Mouse (Mus musculus): ENCODE data around the gene Rab11b. TPM values are rescaled to one million over a fixed set of nuclear protein-coding genes. Genes with fewer than 3 reads are reported as not detected.

Gene Rab11b
- total RNA-seq, 2 experiments from 2014 or later: 138 to 142 TPM

- DNase-seq (ENCODE audit: low spot score): no peak
These were observed 41.2 kb downstream of the Rab11b start for GRCm38 (mm10) chr17:33718944-33719725.

DNA sequence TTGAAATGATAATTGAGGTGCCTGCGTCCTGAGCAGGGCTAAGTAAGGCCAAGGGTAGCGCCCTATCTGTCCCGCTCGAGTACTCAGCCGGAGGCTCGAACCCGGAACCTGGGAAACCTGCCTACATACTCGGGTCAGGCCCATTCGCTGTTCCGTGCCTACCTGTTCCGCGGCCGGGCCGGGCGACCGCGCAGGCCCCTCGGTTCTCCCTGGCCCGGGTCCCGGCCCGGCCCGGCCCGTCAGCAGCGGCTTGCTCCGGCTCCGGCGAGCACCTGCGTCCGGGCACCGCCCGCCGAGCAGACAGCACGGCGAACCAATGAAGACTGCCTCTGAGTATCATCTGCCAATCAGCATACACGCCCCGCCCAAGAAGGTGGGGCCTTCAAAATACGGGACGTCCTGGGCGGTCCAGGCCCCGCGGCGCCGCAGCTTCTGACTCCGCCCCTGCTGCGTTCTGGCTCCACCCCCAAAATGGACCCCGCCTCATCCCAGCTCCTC, 41.9 kb downstream of the Rab11b start, which contains the start of gene March2:
Gene March2 (minus strand): TSS at position 287 of the 498 bp plus-strand sequence.
- DNase-seq (ENCODE audit: low spot score): peak; percentile 99

DNA sequence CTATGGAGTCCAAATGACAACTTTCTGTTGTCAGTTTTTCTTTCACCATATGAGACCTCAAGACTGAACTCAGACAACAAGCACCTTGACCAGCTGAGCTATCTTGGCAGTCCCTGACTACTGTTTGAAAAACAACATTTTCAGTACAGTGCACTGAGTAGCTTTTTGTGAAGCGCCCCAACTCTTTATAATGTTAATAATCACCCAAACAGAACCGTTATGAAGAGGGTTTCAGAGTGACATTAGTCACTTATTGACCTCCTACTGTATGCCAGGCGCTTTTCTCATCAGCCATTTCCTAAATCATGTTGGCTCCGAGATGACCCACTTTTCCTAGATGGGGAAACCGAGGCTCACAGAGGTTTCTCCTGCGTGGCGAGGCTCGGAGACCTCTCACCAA, 42.3 kb downstream of the Rab11b start:
- no peak for DNase-seq (ENCODE audit: low spot score)

DNA sequence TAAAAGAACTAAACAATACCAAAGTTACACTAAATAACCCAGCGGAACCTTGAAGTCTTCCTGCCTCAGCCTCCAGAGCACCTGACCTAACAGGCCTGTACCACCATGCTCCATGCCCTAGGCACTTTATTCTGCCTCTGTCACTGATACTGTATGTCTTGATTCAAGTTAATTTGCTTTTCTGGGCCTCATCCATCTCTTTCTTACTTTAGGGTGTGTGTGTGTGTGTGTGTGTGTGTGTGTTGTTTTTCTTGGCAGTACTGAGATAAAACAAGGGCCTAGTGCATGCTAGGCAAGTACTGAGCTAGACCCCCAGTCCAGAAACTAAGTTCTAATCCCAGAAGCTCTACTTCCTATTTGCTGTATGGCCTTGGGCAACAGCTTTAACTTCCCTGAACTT, 43.1 kb downstream of the Rab11b start:
- no peak for DNase-seq (ENCODE audit: low spot score)

GRCm38 (mm10) chr17:33714779-33715178, 45.6 kb downstream of the Rab11b start:
- DNase-seq (ENCODE audit: low spot score): no peak

DNA sequence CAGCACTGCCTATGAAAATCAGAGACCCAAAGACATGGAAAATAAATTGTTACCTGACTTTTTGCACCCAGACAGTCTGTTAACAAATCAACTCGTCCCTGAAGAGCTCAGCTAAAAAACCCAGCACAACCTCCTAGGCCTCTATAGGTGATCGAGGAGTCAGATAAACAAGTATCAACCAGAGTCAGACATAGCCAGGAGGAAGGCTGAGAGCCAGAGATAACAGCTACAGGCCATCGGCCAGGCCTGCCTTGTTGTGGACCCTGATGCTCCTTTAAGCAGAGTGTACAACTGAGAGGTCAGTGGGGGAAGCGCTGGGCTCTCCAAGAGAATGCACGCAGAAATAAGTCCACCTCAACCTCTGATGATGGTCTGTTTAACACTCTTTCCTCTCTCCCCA, 47.1 kb downstream of the Rab11b start:
- DNase-seq (ENCODE audit: low spot score): no peak

- DNase-seq (ENCODE audit: low spot score): no peak
These were observed 50.5 kb downstream of the Rab11b start for GRCm38 (mm10) chr17:33709834-33710233.

GRCm38 (mm10) chr17:33703091-33703490, 57.2 kb downstream of the Rab11b start:
- no peak for DNase-seq (ENCODE audit: low spot score)

- no peak for DNase-seq (ENCODE audit: low spot score)
These were observed 58.2 kb downstream of the Rab11b start for GRCm38 (mm10) chr17:33702178-33702577.

GRCm38 (mm10) chr17:33695471-33695870, 64.9 kb downstream of the Rab11b start:
- no peak for DNase-seq (ENCODE audit: low spot score)

Other genes starting within 250 kb of the Rab11b start
- 1 to 10 TPM; 4.7 TPM for gene Adamts10, start 236.3 kb downstream of the Rab11b start, total RNA-seq (2021)
- under 1 TPM; 0.76 to 0.94 TPM for gene Myo1f, start 204.8 kb downstream of the Rab11b start, total RNA-seq (2021)
- 1 to 10 TPM; 6.1 to 6.3 TPM for gene Zfp414, start 131.4 kb downstream of the Rab11b start, total RNA-seq (2021)
- under 1 TPM in 1 of 2 experiments, not detected in 1; 0.17 TPM for gene Pram1, start 122.5 kb downstream of the Rab11b start, total RNA-seq (2021)
- gene Hnrnpm, start 73.7 kb downstream of the Rab11b start, total RNA-seq (2021): 10 to 100 TPM; 62.1 to 74.1 TPM
- 10 to 100 TPM; 87.2 to 90.6 TPM for gene March2, start 41.9 kb downstream of the Rab11b start, total RNA-seq (2021)
- 1 to 10 TPM; 4.3 to 6.6 TPM for gene Angptl4, start 21.3 kb upstream of the Rab11b start, total RNA-seq (2021)
- 10 to 100 TPM; 13.4 to 16.6 TPM for gene Kank3, start 50.0 kb upstream of the Rab11b start, total RNA-seq (2021)
- gene Rps28, start 64.0 kb upstream of the Rab11b start, total RNA-seq (2021): 100 to 1,000 TPM; 586 to 627 TPM
- gene Ndufa7, start 64.0 kb upstream of the Rab11b start, total RNA-seq (2021): 100 to 1,000 TPM; 375 to 377 TPM
- gene Cd320, start 82.6 kb upstream of the Rab11b start, total RNA-seq (2021): 10 to 100 TPM; 14.8 to 15.2 TPM
- not detected for gene Gm7029, start 113.3 kb upstream of the Rab11b start, total RNA-seq (2021)
- under 1 TPM in 1 of 2 experiments, not detected in 1; 0.34 TPM for gene Kifc1, start 130.1 kb upstream of the Rab11b start, total RNA-seq (2021)
- not detected for gene Platr17, start 144.6 kb upstream of the Rab11b start, total RNA-seq (2021)
- 10 to 100 TPM; 12.0 to 13.7 TPM for gene Daxx, start 148.9 kb upstream of the Rab11b start, total RNA-seq (2021)
- gene Tapbp, start 155.4 kb upstream of the Rab11b start, total RNA-seq (2021): 10 to 100 TPM; 30.2 to 31.7 TPM
- gene Zbtb22, start 155.4 kb upstream of the Rab11b start, total RNA-seq (2021): 10 to 100 TPM; 14.2 to 16.4 TPM
- 10 to 100 TPM; 26.4 to 31.9 TPM for gene Rgl2, start 169.0 kb upstream of the Rab11b start, total RNA-seq (2021)
- 10 to 100 TPM; 64.8 to 68.8 TPM for gene Pfdn6, start 179.8 kb upstream of the Rab11b start, total RNA-seq (2021)
- gene Wdr46, start 180.1 kb upstream of the Rab11b start, total RNA-seq (2021): 1 to 10 TPM; 8.7 to 8.8 TPM
- gene B3galt4, start 191.0 kb upstream of the Rab11b start, total RNA-seq (2021): 1 to 10 TPM; 1.5 to 1.7 TPM
- gene Vps52, start 195.3 kb upstream of the Rab11b start, total RNA-seq (2021): 10 to 100 TPM; 29.6 to 33.5 TPM
- gene Rps18, start 195.5 kb upstream of the Rab11b start, total RNA-seq (2021): 100 to 1,000 TPM; 367 to 381 TPM
- gene H2-K1, start 239.8 kb upstream of the Rab11b start, total RNA-seq (2021): 10 to 100 TPM; 47.2 to 57.7 TPM